Mouse (Mus musculus) right cerebral cortex, adult 18-20 months (tissue): Measurements from ENCODE around the gene Ddx28.

Experiments used
- DNase-seq: peaks from one replicate; pipeline ENCODE4 v3.0.0; 2022; ENCODE audit warnings: mixed read lengths

The Ddx28 gene

GRCm38 (mm10) chr8:105965266-105965904 is 46.3 kb downstream of the Ddx28 start:
- no peak for DNase-seq

DNA sequence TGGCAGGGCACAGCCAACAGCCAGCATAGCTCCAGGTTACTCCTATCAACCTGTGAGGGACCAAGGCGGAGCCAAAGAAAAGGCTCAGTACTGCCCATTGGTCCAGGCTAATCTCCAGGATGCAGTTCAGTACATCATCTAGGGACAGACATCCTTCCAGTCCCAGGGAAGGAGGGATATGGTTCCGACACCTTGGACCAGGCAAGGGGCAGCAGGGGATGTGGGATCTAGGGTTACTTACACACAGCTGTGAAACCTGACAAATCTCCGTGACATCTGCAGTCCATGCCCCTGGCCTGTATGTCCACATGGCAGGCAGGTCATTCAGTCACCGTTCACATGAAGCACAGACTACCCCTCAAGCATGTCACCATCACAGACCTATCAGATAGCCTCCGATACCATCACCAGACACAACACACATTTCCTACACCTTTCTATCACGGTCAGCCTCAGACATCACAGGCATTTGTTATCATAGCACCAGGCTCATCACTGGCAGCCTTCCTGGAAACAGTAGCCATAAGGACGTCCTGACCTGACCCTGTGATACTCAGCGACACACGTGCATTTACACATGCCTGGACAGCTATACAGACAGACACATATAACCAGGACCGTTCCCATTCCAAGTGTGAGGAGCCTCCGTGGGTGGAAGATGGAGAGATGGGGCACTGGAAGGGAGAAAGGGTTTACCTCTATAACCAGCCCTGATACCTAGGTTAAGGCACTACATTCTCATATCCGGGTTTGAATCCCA is 47.0 kb downstream of the Ddx28 start:
- DNase-seq: no peak

DNA sequence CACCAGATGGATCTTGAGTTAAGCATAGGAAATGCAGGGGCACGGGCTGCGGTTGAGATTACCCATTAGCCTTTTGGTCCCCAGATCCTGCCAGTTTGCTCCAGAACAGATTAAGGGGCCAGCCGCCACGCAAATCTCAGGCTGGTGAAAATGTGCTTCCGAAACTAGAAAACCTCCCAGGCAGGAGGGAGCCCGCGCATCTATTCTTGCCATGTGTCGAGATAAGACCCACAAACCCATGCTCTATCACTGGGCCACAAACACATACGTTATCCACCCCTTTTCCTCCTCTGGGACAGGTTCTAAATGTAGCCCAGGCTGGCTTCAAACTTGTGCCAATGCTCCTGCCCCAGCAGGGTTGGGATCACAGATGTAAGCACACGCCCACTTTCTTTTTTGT is 50.1 kb downstream of the Ddx28 start:
- DNase-seq: no peak

DNA sequence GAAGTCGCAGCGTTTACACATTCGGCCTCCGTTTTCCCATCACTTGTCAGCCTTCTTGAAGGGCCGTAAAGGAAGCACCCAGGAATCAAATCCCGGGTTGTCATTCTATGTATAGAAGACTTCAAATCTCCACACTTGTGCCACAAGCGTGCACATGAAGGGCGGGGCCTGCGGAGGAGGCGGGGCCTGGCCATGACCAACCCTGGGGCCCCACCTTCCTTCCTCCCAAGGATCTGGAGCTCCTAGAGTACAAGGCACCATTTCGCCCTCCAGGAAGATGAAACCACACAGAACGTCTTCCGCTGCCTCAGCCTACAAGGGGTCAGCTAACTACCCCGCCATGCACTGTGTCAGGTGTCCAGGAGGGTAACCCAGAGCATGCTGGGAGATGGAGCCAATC is 50.6 kb downstream of the Ddx28 start:
- DNase-seq: no peak
